8 mouse cellular contexts compared by ENCODE assay signal in genomic region chr3:107895720-107896569, GRCm38 (mm10). TPM values are rescaled to one million over a fixed set of nuclear protein-coding genes. Genes with fewer than 3 reads are reported as not detected.
DNase-seq lines count a peak whose midpoint lies in the region; ATAC-seq and TF ChIP-seq lines count a peak whose summit lies in the region.

Gene Gstm5, plus strand, starts transcription at chr3:107895821.

- H3K4me3 ChIP-seq in forebrain, embryonic 14.5 days (ENCODE audit: low read depth, low read length), result peak within 1 kb of the TSS; percentile 56
- peak within 1 kb of the TSS; percentile 81 for H3K4me3 ChIP-seq in heart, postnatal 0 days (ENCODE audit: low read depth, low read length)
- H3K4me3 ChIP-seq in liver, embryonic 13.5 days (replicated peaks), result peak within 1 kb of the TSS; percentile 73
- peak within 1 kb of the TSS; percentile 70 for H3K4me3 ChIP-seq in stomach, embryonic 15.5 days (replicated peaks)

- H3K27me3 ChIP-seq in forebrain, embryonic 14.5 days (replicated peaks; ENCODE audit: control insufficient read depth, insufficient read depth, low read length), result no peaks in the 10 kb centered on the region
- H3K27me3 ChIP-seq in heart, postnatal 0 days (ENCODE audit: control insufficient read depth, insufficient read depth, low read length), result no peaks in the 10 kb centered on the region
- H3K27me3 ChIP-seq in liver, embryonic 13.5 days, result no peaks in the 10 kb centered on the region
- no peaks in the 10 kb centered on the region for H3K27me3 ChIP-seq in stomach, embryonic 15.5 days (replicated peaks)

- 4% methylated on average over 40 of the region's 40 CpGs for WGBS in forebrain, embryonic 14.5 days
- 9% methylated on average over 38 of the region's 40 CpGs for WGBS in heart, postnatal 0 days
- 5% methylated on average over 40 of the region's 40 CpGs for WGBS in liver, embryonic 13.5 days (ENCODE audit: insufficient replicate concordance)
- 5% methylated on average over 40 of the region's 40 CpGs for WGBS in stomach, embryonic 15.5 days

- H3K4me1 ChIP-seq in forebrain, embryonic 14.5 days (ENCODE audit: control insufficient read depth, insufficient read depth, low read length), result peaks cover 6% of the 10 kb centered on the region
- peaks cover 11% of the 10 kb centered on the region; the same call in 1 of the 2 replicates for H3K4me1 ChIP-seq in heart, postnatal 0 days (ENCODE audit: control insufficient read depth, insufficient read depth)
- H3K4me1 ChIP-seq in liver, embryonic 13.5 days (replicated peaks), result peaks cover 24% of the 10 kb centered on the region
- peaks cover 8% of the 10 kb centered on the region; the same call in 1 of the 2 replicates for H3K4me1 ChIP-seq in stomach, embryonic 15.5 days

- peak within 1 kb of the TSS; percentile 63 for H3K4me2 ChIP-seq in forebrain, embryonic 14.5 days (ENCODE audit: low read length)
- peak within 1 kb of the TSS; percentile 96 for H3K4me2 ChIP-seq in heart, postnatal 0 days (ENCODE audit: low read depth, low read length)
- H3K4me2 ChIP-seq in liver, embryonic 13.5 days, result peak within 1 kb of the TSS; percentile 91
- peak within 1 kb of the TSS; percentile 88 for H3K4me2 ChIP-seq in stomach, embryonic 15.5 days

- TF ChIP-seq EP300 in heart, postnatal 0 days (IDR thresholded peaks at IDR 0.05; ENCODE audit: low read depth), result no peak

- DNase-seq in ES-CJ7 (ENCODE audit: low read depth, low spot score), result peak; percentile 58
- DNase-seq in cerebellum, adult 11-12 months, result peak; percentile 83
- peak; percentile 86 for DNase-seq in forebrain, embryonic 14.5 days (ENCODE audit: low spot score)
- peak; percentile 88 for DNase-seq in heart, postnatal 0 days (ENCODE audit: low spot score)
- DNase-seq in kidney, postnatal 36 days, result peak; percentile 89 to 92
- DNase-seq in liver, embryonic 13.5 days, result peak; percentile 82
- DNase-seq in neural tube, embryonic 10.5 days (ENCODE audit: extremely low spot score, low spot score), result peak; percentile 84

- H3K9me3 ChIP-seq in forebrain, embryonic 14.5 days (replicated peaks; ENCODE audit: control insufficient read depth, low read length), result no peaks in the 10 kb centered on the region
- no peaks in the 10 kb centered on the region for H3K9me3 ChIP-seq in heart, postnatal 0 days (replicated peaks; ENCODE audit: control insufficient read depth, low read length)
- H3K9me3 ChIP-seq in liver, embryonic 13.5 days (replicated peaks), result no peaks in the 10 kb centered on the region
- no peaks in the 10 kb centered on the region for H3K9me3 ChIP-seq in stomach, embryonic 15.5 days

- peak within 1 kb of the TSS; percentile 10; the same call in 1 of the 2 replicates for H3K27ac ChIP-seq in forebrain, embryonic 14.5 days (ENCODE audit: low read depth, low read length)
- peak within 1 kb of the TSS; percentile 77 for H3K27ac ChIP-seq in heart, postnatal 0 days (ENCODE audit: low read depth)
- H3K27ac ChIP-seq in liver, embryonic 13.5 days, result peak within 1 kb of the TSS; percentile 88
- peak within 1 kb of the TSS; percentile 72 for H3K27ac ChIP-seq in stomach, embryonic 15.5 days

- peaks cover 10% of the 10 kb centered on the region for H3K36me3 ChIP-seq in forebrain, embryonic 14.5 days (ENCODE audit: control insufficient read depth, insufficient read depth, low read length)
- H3K36me3 ChIP-seq in heart, postnatal 0 days (replicated peaks; ENCODE audit: control insufficient read depth, insufficient read depth, low read length), result 0 out of 2 replicates have a peak, but pooled peaks cover 5% of the 10 kb centered on the region
- peaks cover 17% of the 10 kb centered on the region for H3K36me3 ChIP-seq in liver, embryonic 13.5 days
- H3K36me3 ChIP-seq in stomach, embryonic 15.5 days, result 0 out of 2 replicates have a peak, but pooled peaks cover 6% of the 10 kb centered on the region

- no peak for TF ChIP-seq CTCF in heart, postnatal 0 days (IDR thresholded peaks at IDR 0.05; ENCODE audit: low read depth)

- H3K9ac ChIP-seq in forebrain, embryonic 14.5 days (ENCODE audit: low read length), result peak within 1 kb of the TSS; percentile 77
- H3K9ac ChIP-seq in heart, postnatal 0 days (replicated peaks; ENCODE audit: low read depth, low read length), result peak within 1 kb of the TSS; percentile 83
- peak within 1 kb of the TSS; percentile 83 for H3K9ac ChIP-seq in liver, embryonic 13.5 days
- peak within 1 kb of the TSS; percentile 66 for H3K9ac ChIP-seq in stomach, embryonic 15.5 days

- peak; percentile 97 for ATAC-seq in forebrain, embryonic 14.5 days
- ATAC-seq in heart, postnatal 0 days (ENCODE audit: insufficient read depth, low read depth), result peak; percentile 95
- ATAC-seq in liver, embryonic 13.5 days (ENCODE audit: low read depth), result peak; percentile 92
- peak; percentile 96 for ATAC-seq in stomach, embryonic 15.5 days (ENCODE audit: insufficient read depth, low FRiP score, low read depth)

RNA-seq across cellular contexts. Expression of gene Gstm5, which starts in this region (rescaled TPM):
- 195 and 244 TPM in 2 replicates for polyA plus RNA-seq in forebrain, embryonic 14.5 days (2014; fragmentation: Nextera tagmentation; extraction: Ambion mirVana)
- total RNA-seq in heart, postnatal 0 days (2014; rRNA removed; ENCODE audit: low replicate concordance), result 81.9 and 98.4 TPM in 2 replicates
- 132 and 138 TPM in 2 replicates for polyA plus RNA-seq in heart, postnatal 0 days (2015; fragmentation: Nextera tagmentation; extraction: Ambion mirVana)
- polyA plus RNA-seq in liver, embryonic 13.5 days (2015; fragmentation: Nextera tagmentation; extraction: Ambion mirVana), result 148 and 158 TPM in 2 replicates
- 149 and 159 TPM in 2 replicates for polyA plus RNA-seq in stomach, embryonic 15.5 days (2015; fragmentation: Nextera tagmentation; extraction: Ambion mirVana)

Comparison
In these comparisons a context has a peak if more than half of its experiments do, and no peak if none do; other contexts are left out.
1. Peak in every context shown above with its lines: DNase-seq, ATAC-seq, H3K4me3 ChIP-seq and H3K27ac ChIP-seq.
2. H3K27ac ChIP-seq: peak in every context shown above with its lines; median percentile 88 in liver, embryonic 13.5 days; 77 in heart, postnatal 0 days; 72 in stomach, embryonic 15.5 days; 10 in forebrain, embryonic 14.5 days.